Mouse (Mus musculus) liver, postnatal 0 days (tissue): ENCODE data around the gene Syde2.

Experiments
- CTCF ChIP-seq: sonication (generic); IDR thresholded peaks from 2 replicates; pipeline ENCODE4 v1.5.1; 2016; ENCODE audit warnings: antibody characterized with exemption, low read depth
- EP300 ChIP-seq: IDR thresholded peaks from 2 replicates; pipeline ENCODE4 v1.6.1; 2016; ENCODE audit warnings: antibody characterized with exemption, low read depth, mild to moderate bottlenecking

GRCm38 (mm10) chr3:145964473-145964872, 23.2 kb upstream of the Syde2 start:
- TF ChIP-seq CTCF = no peak
- TF ChIP-seq EP300 = no peak
